Mouse (Mus musculus): ENCODE measurements at regions not wholly inside any gene's neighbourhood (a gene's known extent, or its start where the extent isn't known, plus 50 kb on each side); places are given as distances from the start of the nearest gene placed in this dataset.

- no peak for DNase-seq
Measured at GRCm38 (mm10) chr12:31173512-31173911, 67.1 kb upstream of the Gm6993 start.

- no peak for DNase-seq
Measured at GRCm38 (mm10) chr12:31179536-31179935, 61.0 kb upstream of the Gm6993 start.

GRCm38 (mm10) chr12:31183632-31184031 is 56.9 kb upstream of the Gm6993 start:
- DNase-seq = no peak

- no peak for DNase-seq
Measured at GRCm38 (mm10) chr12:31184217-31184975, 56.2 kb upstream of the Gm6993 start.

GRCm38 (mm10) chr12:31185177-31185932 is 55.2 kb upstream of the Gm6993 start:
- DNase-seq = no peak

- DNase-seq = no peak
Measured at GRCm38 (mm10) chr12:31185933-31186845, 54.4 kb upstream of the Gm6993 start.

- no peak for DNase-seq
Measured at GRCm38 (mm10) chr12:31188011-31188576, 52.5 kb upstream of the Gm6993 start.

- DNase-seq = no peak
Measured at GRCm38 (mm10) chr12:31190265-31190664, 50.3 kb upstream of the Gm6993 start.

Data from right cerebral cortex, postnatal 4 days (tissue).